Mouse (Mus musculus) NIH3T3 (cell line): Measurements from ENCODE around the gene Gm13088.
"Not testable (repeated sequence)": the region's sequence is repeated elsewhere in the genome, so short reads cannot be mapped to it uniquely, and the experiment has no call there.

ENCODE experiments used
- DNase-seq: peaks from one replicate; pipeline ENCODE4 v3.0.0-alpha.2; 2012; ENCODE audit warnings: low read depth

The Gm13088 gene

DNA sequence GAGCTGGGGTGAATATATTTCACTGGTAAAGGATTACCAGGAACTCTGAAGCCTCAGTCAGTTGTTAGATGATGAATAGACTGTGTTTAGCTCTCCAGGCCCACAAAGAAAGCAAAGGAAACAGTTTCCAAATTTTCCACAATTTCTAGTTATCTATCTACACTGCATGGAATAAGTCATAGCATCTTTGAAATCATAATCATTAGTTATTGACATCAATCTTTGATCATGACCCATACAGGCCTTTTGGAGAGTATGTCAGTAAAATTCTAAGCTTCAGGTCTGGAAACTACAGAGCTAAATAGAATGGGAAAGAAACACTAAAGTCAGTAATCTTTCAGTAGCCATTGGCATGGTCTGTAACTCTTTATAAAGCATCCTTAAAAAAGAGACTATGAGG, at the start of gene Gm13088:
TSS of gene Gm13088 (minus strand) at position 101 of the 400 bp plus-strand sequence.
- DNase-seq = not testable (repeated sequence)

GRCm38 (mm10) chr4:143702611-143703010, 45.6 kb upstream of the Gm13088 start, which contains the start of gene Gm13089:
Gene Gm13089 (minus strand): TSS chr4:143702711.
- DNase-seq = no peak

DNA sequence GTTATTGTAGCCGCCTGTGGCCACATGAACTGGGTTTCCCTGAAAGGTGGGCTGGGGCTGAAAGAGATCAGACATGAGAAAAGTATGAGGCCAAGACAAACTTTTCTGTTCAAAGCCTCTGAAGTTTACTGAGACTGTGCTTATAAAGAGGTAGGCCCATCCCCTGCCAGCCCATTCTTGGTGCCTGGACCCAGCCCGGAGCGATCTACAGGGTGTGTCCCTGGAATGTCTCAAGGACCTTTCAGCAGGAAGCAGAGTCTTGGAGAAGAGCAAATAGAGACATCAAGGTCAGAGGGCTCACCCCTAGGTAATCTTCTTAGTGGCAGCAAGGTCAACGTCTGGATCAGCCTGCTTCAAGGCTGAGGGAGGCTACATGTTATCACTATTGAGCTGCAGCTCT, 38.9 kb downstream of the Gm13088 start:
- DNase-seq = not testable (repeated sequence)

DNA sequence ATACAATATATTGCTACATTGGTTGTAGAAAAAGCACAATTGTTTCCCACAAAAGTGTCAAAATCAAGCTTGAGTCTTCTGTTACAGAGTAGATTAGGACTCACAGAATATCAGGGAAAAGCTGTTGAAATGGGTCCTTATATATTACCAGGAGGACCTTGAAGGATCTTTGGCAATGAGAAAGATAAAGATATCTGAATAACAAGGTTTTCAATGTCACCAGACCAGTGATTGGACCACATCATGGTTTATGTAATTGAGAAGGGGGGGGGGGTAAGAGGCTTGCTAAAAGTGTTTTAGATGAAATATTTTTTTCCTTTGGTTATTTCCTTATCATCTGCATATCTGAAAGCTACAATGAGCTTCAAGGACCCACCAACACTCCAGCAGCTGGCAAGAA, 42.3 kb downstream of the Gm13088 start, which contains the start of gene Gm13083:
TSS of gene Gm13083 (plus strand) at position 301 of the 400 bp plus-strand sequence.
- not testable (repeated sequence) for DNase-seq

DNA sequence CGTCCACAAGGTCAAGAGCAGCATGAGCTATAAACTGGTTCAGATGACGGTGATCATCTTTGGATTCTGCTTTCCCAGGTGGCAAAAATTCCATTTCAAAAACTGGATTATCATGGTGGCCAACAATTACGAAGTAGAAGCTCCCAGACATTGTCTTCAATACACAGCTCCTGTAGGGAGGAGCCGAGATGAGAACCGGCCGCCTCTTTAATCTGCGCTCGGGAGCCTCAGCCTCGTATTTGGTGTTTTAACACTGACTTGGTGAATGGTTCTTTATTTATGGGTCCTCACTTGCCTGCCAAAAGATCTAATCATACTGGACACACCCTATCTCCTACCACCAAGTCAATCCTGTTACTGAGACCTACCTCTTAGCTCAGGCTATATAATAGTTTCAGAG, 45.1 kb downstream of the Gm13088 start:
- DNase-seq = not testable (repeated sequence)
